Mouse (Mus musculus): ENCODE measurements around the gene Tlr8. TPM values are rescaled to one million over a fixed set of nuclear protein-coding genes. Genes with fewer than 3 reads are reported as not detected.

Tlr8 gene
- polyA plus RNA-seq, 1 experiment from 2014 or later: not detected

- Histone ChIP-seq H3K9ac (replicated peaks; ENCODE audit: low read length) (no peak overlapping the region), H3K4me2 (ENCODE audit: low read depth, low read length) (no peak overlapping the region), H3K36me3 (replicated peaks; ENCODE audit: control insufficient read depth, insufficient read depth, low read depth, low read length) (no peaks in the 10 kb centered on the region), H3K9me3 (replicated peaks; ENCODE audit: control insufficient read depth, low read length) (no peaks in the 10 kb centered on the region), H3K4me1 (ENCODE audit: control insufficient read depth, insufficient read depth, low read length) (no peaks in the 10 kb centered on the region), H3K4me3 (ENCODE audit: low read depth, low read length) (no peak overlapping the region), H3K27ac (replicated peaks; ENCODE audit: low read depth, low read length) (no peak overlapping the region), H3K27me3 (ENCODE audit: control insufficient read depth, insufficient read depth, low read length) (no peaks in the 10 kb centered on the region)
- no peak for DNase-seq (ENCODE audit: low spot score)
- 60% methylated on average over 2 of the region's 2 CpGs for WGBS
- ATAC-seq (replicated peaks; ENCODE audit: insufficient number of reproducible peaks, low FRiP score, low TSS enrichment, low read depth): no peak
These were observed 68.9 kb downstream of the Tlr8 start for GRCm38 (mm10) chrX:167195228-167195649.

Other genes with a start within 250 kb of the Tlr8 start
- 3,139 and 3,175 TPM in 2 replicates for gene Tmsb4x, start 55.0 kb downstream of the Tlr8 start, polyA plus RNA-seq (2014; fragmentation: Nextera tagmentation; extraction: Ambion mirVana)
- gene Tlr7, start 66.2 kb upstream of the Tlr8 start, polyA plus RNA-seq (2014; fragmentation: Nextera tagmentation; extraction: Ambion mirVana): 0.50 and 0.73 TPM in 2 replicates
- 17.0 and 18.5 TPM in 2 replicates for gene Prps2, start 118.4 kb upstream of the Tlr8 start, polyA plus RNA-seq (2014; fragmentation: Nextera tagmentation; extraction: Ambion mirVana)